In genomic region chr12:101026025-101026424, GRCm38 (mm10) we compare ENCODE assay signal across 11 mouse cellular contexts. TPM values are rescaled to one million over a fixed set of nuclear protein-coding genes. Genes with fewer than 3 reads are reported as not detected.
A peak's percentile ranks its signal among the peaks of the same experiment; 100 is the strongest.
DNase-seq lines count a peak whose midpoint lies in the region; ATAC-seq and TF ChIP-seq lines count a peak whose summit lies in the region.
"Had no signal": no experiment of that assay in that cellular context is flagged by ENCODE, and none has a peak within 500 bp of the region (broad histone marks: within the 10 kb centered on the region; RNA-seq: fewer than 3 reads in every experiment).

No protein-coding gene starts in this region.

- no peak overlapping the region for H3K27ac ChIP-seq in embryonic facial prominence, embryonic 13.5 days
- peak overlapping the region; percentile 58 for H3K27ac ChIP-seq in intestine, postnatal 0 days (ENCODE audit: low read depth, low read length)
- no peak overlapping the region for H3K27ac ChIP-seq in neural tube, embryonic 12.5 days
- H3K27ac ChIP-seq in thymus, adult 2 months (ENCODE audit: control insufficient read depth, insufficient read depth, low read length): no peak overlapping the region
- H3K27ac ChIP-seq in cerebellum, adult 2 months (ENCODE audit: insufficient read depth, low read length): no peak overlapping the region
- H3K27ac ChIP-seq: embryonic facial prominence, embryonic 12.5 days; heart, adult 2 months had no signal

- peak overlapping the region; percentile 98; the same call in 1 of the 2 replicates for H3K4me2 ChIP-seq in embryonic facial prominence, embryonic 13.5 days
- peak overlapping the region; percentile 97 for H3K4me2 ChIP-seq in intestine, postnatal 0 days (replicated peaks; ENCODE audit: low read depth)
- peak overlapping the region; percentile 77 for H3K4me2 ChIP-seq in neural tube, embryonic 12.5 days (replicated peaks)

- no peak for ATAC-seq in embryonic facial prominence, embryonic 13.5 days (ENCODE audit: insufficient number of reproducible peaks, insufficient read depth, low FRiP score, low TSS enrichment, low read depth)
- ATAC-seq in intestine, postnatal 0 days: no peak
- no peak for ATAC-seq in neural tube, embryonic 12.5 days (ENCODE audit: low FRiP score, low read depth)

- H3K4me3 ChIP-seq in embryonic facial prominence, embryonic 13.5 days: no peak overlapping the region
- H3K4me3 ChIP-seq in intestine, postnatal 0 days (ENCODE audit: low read depth, low read length): no peak overlapping the region
- H3K4me3 ChIP-seq in neural tube, embryonic 12.5 days: no peak overlapping the region
- no peak overlapping the region for H3K4me3 ChIP-seq in thymus, adult 2 months (ENCODE audit: control insufficient read depth, insufficient read depth, low read length)
- no peak overlapping the region for H3K4me3 ChIP-seq in cerebellum, adult 2 months (replicated peaks; ENCODE audit: insufficient read depth, low read depth, low read length)
- H3K4me3 ChIP-seq: heart, adult 2 months had no signal

- WGBS in embryonic facial prominence, embryonic 13.5 days: 78% methylated on average over 4 of the region's 4 CpGs
- 51% methylated on average over 4 of the region's 4 CpGs for WGBS in intestine, postnatal 0 days
- WGBS in neural tube, embryonic 12.5 days: 78% methylated on average over 4 of the region's 4 CpGs
- 64% methylated on average over 4 of the region's 4 CpGs for WGBS in thymus, adult 2 months
- 94% methylated on average over 4 of the region's 4 CpGs for WGBS in cerebellum, adult 2 months

- H3K4me1 ChIP-seq in embryonic facial prominence, embryonic 13.5 days: peaks cover 21% of the 10 kb centered on the region
- H3K4me1 ChIP-seq in intestine, postnatal 0 days (replicated peaks; ENCODE audit: control insufficient read depth, insufficient read depth, low read length): peaks cover 6% of the 10 kb centered on the region; the same call in 1 of the 2 replicates
- peaks cover 35% of the 10 kb centered on the region for H3K4me1 ChIP-seq in neural tube, embryonic 12.5 days
- H3K4me1 ChIP-seq in thymus, adult 2 months (replicated peaks; ENCODE audit: control insufficient read depth, insufficient read depth, low read length): peaks cover 32% of the 10 kb centered on the region
- no peaks in the 10 kb centered on the region for H3K4me1 ChIP-seq in cerebellum, adult 2 months (ENCODE audit: control insufficient read depth, insufficient read depth, low read length)

- H3K36me3 ChIP-seq in embryonic facial prominence, embryonic 13.5 days: no peaks in the 10 kb centered on the region
- H3K36me3 ChIP-seq in intestine, postnatal 0 days (ENCODE audit: control insufficient read depth, insufficient read depth): 0 out of 2 replicates have a peak, but pooled peaks cover 8% of the 10 kb centered on the region
- peaks cover 12% of the 10 kb centered on the region for H3K36me3 ChIP-seq in neural tube, embryonic 12.5 days
- no peaks in the 10 kb centered on the region for H3K36me3 ChIP-seq in thymus, adult 2 months (ENCODE audit: control insufficient read depth, insufficient read depth, low read length)
- H3K36me3 ChIP-seq: embryonic facial prominence, embryonic 12.5 days had no signal

- peaks cover 43% of the 10 kb centered on the region for H3K27me3 ChIP-seq in embryonic facial prominence, embryonic 13.5 days
- no peaks in the 10 kb centered on the region for H3K27me3 ChIP-seq in intestine, postnatal 0 days (replicated peaks; ENCODE audit: control insufficient read depth, insufficient read depth, low read length)
- no peaks in the 10 kb centered on the region for H3K27me3 ChIP-seq in neural tube, embryonic 12.5 days (replicated peaks)
- H3K27me3 ChIP-seq in thymus, adult 2 months (ENCODE audit: control insufficient read depth, insufficient read depth, low read length): no peaks in the 10 kb centered on the region
- H3K27me3 ChIP-seq in cerebellum, adult 2 months (ENCODE audit: control insufficient read depth, insufficient read depth, low read length): no peaks in the 10 kb centered on the region; the same call in 1 of the 2 replicates

- DNase-seq in heart, postnatal 4 days: peak; percentile 3
- no peak for DNase-seq in heart, postnatal 10 days
- DNase-seq in left cerebral cortex, postnatal 14 days (ENCODE audit: low spot score in 2 of 2): no peak
- no peak for DNase-seq in thymus, adult 2 months
- no peak for DNase-seq in cerebellum, adult 2 months
- DNase-seq: adrenal gland, adult 2 months; heart, adult 2 months had no signal

- intact Hi-C loops in heart, postnatal 10 days (cut with DNase I): no loop called here
- intact Hi-C loops in left cerebral cortex, postnatal 14 days (cut with DNase I): no loop called here

- H3K9me3 ChIP-seq in embryonic facial prominence, embryonic 13.5 days: no peaks in the 10 kb centered on the region
- no peaks in the 10 kb centered on the region for H3K9me3 ChIP-seq in intestine, postnatal 0 days (ENCODE audit: control insufficient read depth)
- no peaks in the 10 kb centered on the region for H3K9me3 ChIP-seq in neural tube, embryonic 12.5 days
- H3K9me3 ChIP-seq: embryonic facial prominence, embryonic 12.5 days had no signal

- no peak overlapping the region for H3K9ac ChIP-seq in embryonic facial prominence, embryonic 13.5 days
- H3K9ac ChIP-seq in intestine, postnatal 0 days (ENCODE audit: low read depth, low read length): no peak overlapping the region
- H3K9ac ChIP-seq in neural tube, embryonic 12.5 days: no peak overlapping the region
- H3K9ac ChIP-seq: embryonic facial prominence, embryonic 12.5 days had no signal

- no peak for TF ChIP-seq POLR2A in thymus, adult 2 months (IDR thresholded peaks at IDR 0.05; ENCODE audit: control insufficient read depth, extremely low read depth, insufficient read depth, low read length, poor library complexity)
- TF ChIP-seq POLR2A in cerebellum, adult 2 months (IDR thresholded peaks at IDR 0.05; ENCODE audit: borderline replicate concordance, insufficient read depth, low read length): no peak

- TF ChIP-seq CTCF in intestine, postnatal 0 days (IDR thresholded peaks at IDR 0.05; ENCODE audit: low read depth): no peak
- TF ChIP-seq CTCF in thymus, adult 2 months (IDR thresholded peaks at IDR 0.05; ENCODE audit: borderline replicate concordance, control insufficient read depth, extremely low read depth, insufficient read depth, low read length, poor library complexity): no peak
- no peak for TF ChIP-seq CTCF in cerebellum, adult 2 months (IDR thresholded peaks at IDR 0.05; ENCODE audit: borderline replicate concordance, insufficient read depth, low read depth, low read length)

RNA-seq across cellular contexts. Expression of gene Ccdc88c, which starts 2.8 kb away (rescaled TPM):
- 10 to 100 TPM; 10.9 to 11.4 TPM for total RNA-seq in heart, postnatal 4 days (2021)
- 10 to 100 TPM; 11.9 to 13.2 TPM for total RNA-seq in heart, postnatal 10 days (2021)
- polyA plus RNA-seq in embryonic facial prominence, embryonic 13.5 days (2015; fragmentation: Nextera tagmentation; extraction: Ambion mirVana): 4.5 and 5.5 TPM in 2 replicates
- 11.7 and 14.4 TPM in 2 replicates for polyA plus RNA-seq in intestine, postnatal 0 days (2015; fragmentation: Nextera tagmentation; extraction: Ambion mirVana)
- 14.7 and 16.0 TPM in 2 replicates for polyA plus RNA-seq in neural tube, embryonic 12.5 days (2016; fragmentation: Nextera tagmentation; extraction: Ambion mirVana)
- total RNA-seq in left cerebral cortex, postnatal 14 days (2021): 10 to 100 TPM; 21.6 to 22.4 TPM
- polyA plus RNA-seq in thymus, adult 2 months (2012; rRNA removed): 75.0 and 87.7 TPM in 2 replicates
- 9.0 TPM in 2 replicates for polyA plus RNA-seq in cerebellum, adult 2 months (2012; rRNA removed)

RNA-seq across cellular contexts. Expression of gene Ppp4r3a, which starts 57.5 kb away (rescaled TPM):
- 10 to 100 TPM; 47.5 to 48.2 TPM for total RNA-seq in heart, postnatal 4 days (2021)
- total RNA-seq in heart, postnatal 10 days (2021): 10 to 100 TPM; 37.6 to 38.9 TPM
- polyA plus RNA-seq in embryonic facial prominence, embryonic 13.5 days (2015; fragmentation: Nextera tagmentation; extraction: Ambion mirVana): 42.5 and 44.3 TPM in 2 replicates
- 18.4 and 19.6 TPM in 2 replicates for polyA plus RNA-seq in intestine, postnatal 0 days (2015; fragmentation: Nextera tagmentation; extraction: Ambion mirVana)
- 64.8 and 67.4 TPM in 2 replicates for polyA plus RNA-seq in neural tube, embryonic 12.5 days (2016; fragmentation: Nextera tagmentation; extraction: Ambion mirVana)
- total RNA-seq in left cerebral cortex, postnatal 14 days (2021): 10 to 100 TPM; 39.4 to 39.6 TPM
- 25.6 and 34.9 TPM in 2 replicates for polyA plus RNA-seq in thymus, adult 2 months (2012; rRNA removed)
- polyA plus RNA-seq in cerebellum, adult 2 months (2012; rRNA removed): 35.1 and 36.8 TPM in 2 replicates
